16 mouse cellular contexts compared by ENCODE assay signal in the genomic region with DNA sequence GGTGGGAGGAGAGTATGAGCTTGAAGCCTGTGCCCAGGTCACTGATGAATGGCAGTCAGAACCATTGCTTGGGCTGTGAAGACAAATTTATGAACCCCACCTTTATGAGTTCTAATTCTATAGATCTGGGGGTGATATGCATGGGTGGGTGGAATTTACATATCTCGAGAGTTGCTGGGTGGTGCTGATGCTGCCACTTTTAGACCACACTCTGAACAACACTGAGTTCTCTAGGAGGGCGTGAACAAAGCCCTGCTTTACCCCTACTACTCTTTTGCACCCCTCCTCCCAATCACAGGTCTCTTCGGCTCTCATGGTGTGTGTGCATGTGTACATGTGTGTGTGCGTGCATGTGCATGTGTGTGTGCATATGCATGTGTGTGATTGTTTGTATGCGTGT.
"Had no signal": no experiment of that assay in that cellular context is flagged by ENCODE, and none has a peak within 500 bp of the region (broad histone marks: within the 10 kb centered on the region; RNA-seq: fewer than 3 reads in every experiment).

No protein-coding gene starts in this region.

- ATAC-seq: hindbrain, embryonic 16.5 days; inflammation-experienced regulatory T-cells, adult 6 months; intestine, embryonic 15.5 days; intestine, postnatal 0 days had no signal

- DNase-seq: gastrocnemius, postnatal 14 days; gastrocnemius, postnatal 36 days; heart, adult 11 months; heart, adult 2 months; heart, postnatal 14 days; heart, postnatal 4 days; kidney, adult 18-20 months; kidney, adult 8-10 months; kidney, postnatal 10 days; kidney, postnatal 25 days; kidney, postnatal 4 days; liver had no signal
